Mouse (Mus musculus): ENCODE data around the gene Zdhhc8. TPM values are rescaled to one million over a fixed set of nuclear protein-coding genes. Genes with fewer than 3 reads are reported as not detected.
A peak's percentile ranks its signal among the peaks of the same experiment; 100 is the strongest.

The Zdhhc8 gene
- polyA plus RNA-seq, 1 experiment from 2014 or later: 17.3 TPM

DNA sequence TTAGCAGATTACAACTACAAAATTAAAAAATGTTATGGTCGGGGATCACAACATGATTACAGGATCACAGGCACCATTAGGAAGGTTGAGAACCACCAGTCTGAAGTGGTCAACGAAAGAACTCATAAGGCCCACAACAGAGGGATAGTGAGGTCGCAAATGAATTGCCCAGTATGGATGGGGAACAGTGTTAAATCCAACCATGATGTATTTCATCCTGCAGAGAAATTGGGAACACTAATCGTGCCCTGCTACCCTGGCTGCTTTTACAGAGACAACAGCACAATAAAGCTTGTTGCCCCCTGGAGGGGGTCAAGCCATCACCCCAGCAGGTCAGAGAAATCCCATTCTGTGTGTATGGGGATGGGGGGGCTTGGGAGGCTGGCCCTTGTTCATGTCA lies 15.3 kb upstream of the Zdhhc8 start:
- Histone ChIP-seq H3K4me1 (ENCODE audit: control insufficient read depth, insufficient read depth, low read length) (peaks cover 24% of the 10 kb centered on the region), H3K4me3 (ENCODE audit: low read depth, low read length) (peak overlapping the region; percentile 96), H3K4me2 (peak overlapping the region; percentile 91), H3K27me3 (ENCODE audit: control insufficient read depth, insufficient read depth, low read length) (no peaks in the 10 kb centered on the region), H3K27ac (ENCODE audit: low read depth, low read length) (no peak overlapping the region), H3K9me3 (replicated peaks; ENCODE audit: control insufficient read depth, low read length) (no peaks in the 10 kb centered on the region), H3K36me3 (ENCODE audit: control insufficient read depth, insufficient read depth, low read length) (peaks cover 37% of the 10 kb centered on the region), H3K9ac (ENCODE audit: low read depth, low read length) (peak overlapping the region; percentile 97)
- ATAC-seq (replicated peaks; ENCODE audit: insufficient number of reproducible peaks, low FRiP score, low TSS enrichment): no peak
- 61% methylated on average over 4 of the region's 4 CpGs for WGBS (ENCODE audit: insufficient replicate concordance)

DNA sequence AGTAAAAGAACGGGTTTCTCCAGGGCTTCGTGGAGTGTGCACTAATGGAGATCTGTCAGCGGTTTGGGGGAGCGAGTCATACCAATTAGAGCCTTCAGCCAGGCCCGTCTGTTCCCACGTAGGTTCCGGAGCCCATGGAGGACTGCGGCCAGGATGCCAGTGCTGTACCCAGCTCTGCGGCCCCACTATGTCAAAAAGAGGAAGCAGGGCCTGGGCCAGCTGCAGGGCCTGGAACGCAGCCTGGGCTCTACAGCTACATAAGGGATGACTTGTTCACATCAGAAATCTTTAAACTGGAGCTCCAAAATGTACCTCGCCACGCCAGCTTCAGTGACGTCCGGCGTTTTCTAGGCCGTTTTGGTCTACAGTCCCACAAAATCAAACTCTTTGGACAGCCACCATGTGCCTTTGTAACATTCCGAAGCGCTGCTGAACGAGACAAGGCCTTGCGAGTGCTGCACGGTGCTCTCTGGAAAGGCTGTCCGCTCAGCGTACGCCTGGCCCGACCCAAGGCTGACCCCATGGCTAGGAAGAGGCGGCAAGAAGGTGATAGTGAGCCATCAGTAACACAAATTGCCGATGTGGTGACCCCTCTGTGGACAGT lies 14.5 kb upstream of the Zdhhc8 start:
- peak; percentile 11; the same call in 1 of the 2 replicates for ATAC-seq (replicated peaks; ENCODE audit: insufficient number of reproducible peaks, low FRiP score, low TSS enrichment)
- Histone ChIP-seq H3K36me3 (ENCODE audit: control insufficient read depth, insufficient read depth, low read length) (peaks cover 42% of the 10 kb centered on the region), H3K27me3 (ENCODE audit: control insufficient read depth, insufficient read depth, low read length) (no peaks in the 10 kb centered on the region), H3K9me3 (replicated peaks; ENCODE audit: control insufficient read depth, low read length) (no peaks in the 10 kb centered on the region), H3K4me3 (ENCODE audit: low read depth, low read length) (peak overlapping the region; percentile 96), H3K9ac (ENCODE audit: low read depth, low read length) (peak overlapping the region; percentile 97), H3K27ac (ENCODE audit: low read depth, low read length) (peak overlapping the region; percentile 92), H3K4me1 (ENCODE audit: control insufficient read depth, insufficient read depth, low read length) (peaks cover 24% of the 10 kb centered on the region), H3K4me2 (peak overlapping the region; percentile 91)
- 3% methylated on average over 27 of the region's 27 CpGs for WGBS (ENCODE audit: insufficient replicate concordance)

GRCm38 (mm10) chr16:18248433-18249363 lies 13.8 kb upstream of the Zdhhc8 start, which contains the start of the genes Trmt2a and Ranbp1:
Gene Trmt2a (plus strand): TSS chr16:18248679.
Gene Ranbp1 (minus strand): TSS chr16:18248732.
- Histone ChIP-seq H3K4me1 (ENCODE audit: control insufficient read depth, insufficient read depth, low read length) (peaks cover 24% of the 10 kb centered on the region), H3K36me3 (ENCODE audit: control insufficient read depth, insufficient read depth, low read length) (peaks cover 42% of the 10 kb centered on the region), H3K27me3 (ENCODE audit: control insufficient read depth, insufficient read depth, low read length) (no peaks in the 10 kb centered on the region), H3K4me3 (ENCODE audit: low read depth, low read length) (peak within 1 kb of the TSS; percentile 96), H3K27ac (ENCODE audit: low read depth, low read length) (peak within 1 kb of the TSS; percentile 93), H3K4me2 (peak within 1 kb of the TSS; percentile 91), H3K9me3 (replicated peaks; ENCODE audit: control insufficient read depth, low read length) (no peaks in the 10 kb centered on the region), H3K9ac (ENCODE audit: low read depth, low read length) (peak within 1 kb of the TSS; percentile 97)
- under 1% methylated on average over 100 of the region's 102 CpGs for WGBS (ENCODE audit: insufficient replicate concordance)
- ATAC-seq (replicated peaks; ENCODE audit: insufficient number of reproducible peaks, low FRiP score, low TSS enrichment): peak; percentile 95

DNA sequence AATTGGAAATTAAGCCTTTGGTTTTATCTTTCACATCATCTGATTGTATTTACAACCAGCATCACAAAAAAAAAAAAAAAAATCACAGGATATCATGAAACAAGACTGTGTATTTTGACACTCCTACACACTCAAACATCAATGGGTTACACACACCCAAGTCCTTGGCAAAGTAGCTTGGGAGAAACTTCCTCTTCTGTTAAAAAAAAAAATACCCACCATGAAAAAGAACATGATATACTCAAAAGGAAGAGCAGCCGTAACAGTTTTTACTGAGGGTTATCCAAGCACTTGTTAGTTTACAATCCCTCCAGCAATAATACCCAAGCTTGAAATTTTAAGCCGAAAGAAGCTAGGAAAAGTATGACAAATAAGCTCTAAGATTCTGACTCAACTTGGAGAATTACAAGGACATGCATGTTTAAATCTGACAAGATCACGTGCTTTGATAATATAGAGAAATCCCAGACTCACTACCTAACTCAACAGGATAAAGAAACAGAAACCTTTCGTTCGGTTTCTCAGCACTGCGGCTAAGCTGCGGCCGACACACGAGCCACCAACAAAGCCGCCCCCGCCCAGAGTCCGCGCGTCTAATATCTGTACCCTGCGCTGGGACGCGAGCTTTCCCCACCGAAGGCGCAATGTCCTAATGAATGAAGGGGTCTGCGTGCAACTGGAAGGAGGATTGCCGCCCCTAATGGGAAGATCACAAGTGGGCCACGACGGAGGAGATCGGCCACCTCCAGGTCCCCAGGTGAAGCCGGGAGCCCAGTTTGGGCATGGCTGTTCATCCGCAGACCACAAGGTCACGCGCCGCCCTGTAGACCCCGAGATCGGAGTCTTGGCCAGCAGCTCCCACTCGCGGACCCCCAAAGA lies 12.8 kb upstream of the Zdhhc8 start:
- H3K36me3 ChIP-seq (ENCODE audit: control insufficient read depth, insufficient read depth, low read length): peaks cover 44% of the 10 kb centered on the region
- peak overlapping the region; percentile 96 for H3K4me3 ChIP-seq (ENCODE audit: low read depth, low read length)
- peak overlapping the region; percentile 93 for H3K27ac ChIP-seq (ENCODE audit: low read depth, low read length)
- under 1% methylated on average over 33 of the region's 33 CpGs for WGBS (ENCODE audit: insufficient replicate concordance)
- no peaks in the 10 kb centered on the region for H3K9me3 ChIP-seq (replicated peaks; ENCODE audit: control insufficient read depth, low read length)
- no peak for ATAC-seq (replicated peaks; ENCODE audit: insufficient number of reproducible peaks, low FRiP score, low TSS enrichment)
- H3K9ac ChIP-seq (ENCODE audit: low read depth, low read length): peak overlapping the region; percentile 97
- H3K4me1 ChIP-seq (ENCODE audit: control insufficient read depth, insufficient read depth, low read length): peaks cover 24% of the 10 kb centered on the region
- peak overlapping the region; percentile 91 for H3K4me2 ChIP-seq
- no peaks in the 10 kb centered on the region for H3K27me3 ChIP-seq (ENCODE audit: control insufficient read depth, insufficient read depth, low read length)

- no peak overlapping the region for H3K4me3 ChIP-seq (ENCODE audit: low read depth, low read length)
- H3K27me3 ChIP-seq (ENCODE audit: control insufficient read depth, insufficient read depth, low read length): no peaks in the 10 kb centered on the region
- no peak for ATAC-seq (replicated peaks; ENCODE audit: insufficient number of reproducible peaks, low FRiP score, low TSS enrichment)
- no peaks in the 10 kb centered on the region for H3K9me3 ChIP-seq (replicated peaks; ENCODE audit: control insufficient read depth, low read length)
- WGBS (ENCODE audit: insufficient replicate concordance): 88% methylated on average over 10 of the region's 10 CpGs
- H3K4me1 ChIP-seq (ENCODE audit: control insufficient read depth, insufficient read depth, low read length): peaks cover 2% of the 10 kb centered on the region
- no peak overlapping the region for H3K27ac ChIP-seq (ENCODE audit: low read depth, low read length)
- peaks cover 60% of the 10 kb centered on the region for H3K36me3 ChIP-seq (ENCODE audit: control insufficient read depth, insufficient read depth, low read length)
- H3K4me2 ChIP-seq: no peak overlapping the region
- H3K9ac ChIP-seq (ENCODE audit: low read depth, low read length): no peak overlapping the region
Observed at GRCm38 (mm10) chr16:18241581-18241980, 6.6 kb upstream of the Zdhhc8 start.

- H3K4me2 ChIP-seq: peak overlapping the region; percentile 79; the same call in 1 of the 2 replicates
- ATAC-seq (replicated peaks; ENCODE audit: insufficient number of reproducible peaks, low FRiP score, low TSS enrichment): no peak
Observed at GRCm38 (mm10) chr16:18236676-18237501, 2.0 kb upstream of the Zdhhc8 start.

GRCm38 (mm10) chr16:18235389-18236065 lies 591 bp upstream of the Zdhhc8 start:
- Histone ChIP-seq H3K4me3 (ENCODE audit: low read depth, low read length) (peak overlapping the region; percentile 75), H3K27ac (ENCODE audit: low read depth, low read length) (peak overlapping the region; percentile 85), H3K9me3 (replicated peaks; ENCODE audit: control insufficient read depth, low read length) (no peaks in the 10 kb centered on the region), H3K4me2 (peak overlapping the region; percentile 79), H3K4me1 (ENCODE audit: control insufficient read depth, insufficient read depth, low read length) (peaks cover 29% of the 10 kb centered on the region), H3K9ac (ENCODE audit: low read depth, low read length) (peak overlapping the region; percentile 85), H3K36me3 (ENCODE audit: control insufficient read depth, insufficient read depth, low read length) (peaks cover 10% of the 10 kb centered on the region), H3K27me3 (ENCODE audit: control insufficient read depth, insufficient read depth, low read length) (no peaks in the 10 kb centered on the region)
- ATAC-seq (replicated peaks; ENCODE audit: insufficient number of reproducible peaks, low FRiP score, low TSS enrichment): peak; percentile 41; the same call in 1 of the 2 replicates
- WGBS (ENCODE audit: insufficient replicate concordance): 4% methylated on average over 19 of the region's 19 CpGs

More at GRCm38 (mm10) chr16:18236676-18237501, 2.0 kb upstream of the Zdhhc8 start:
- 0 out of 2 replicates have a peak overlapping the region, but pooled peaks have one; percentile 75 for H3K4me3 ChIP-seq (ENCODE audit: low read depth, low read length)
- peaks cover 17% of the 10 kb centered on the region for H3K36me3 ChIP-seq (ENCODE audit: control insufficient read depth, insufficient read depth, low read length)
- no peak overlapping the region for H3K9ac ChIP-seq (ENCODE audit: low read depth, low read length)
- H3K27me3 ChIP-seq (ENCODE audit: control insufficient read depth, insufficient read depth, low read length): no peaks in the 10 kb centered on the region
- H3K4me1 ChIP-seq (ENCODE audit: control insufficient read depth, insufficient read depth, low read length): peaks cover 23% of the 10 kb centered on the region
- 71% methylated on average over 7 of the region's 7 CpGs for WGBS (ENCODE audit: insufficient replicate concordance)
- H3K9me3 ChIP-seq (replicated peaks; ENCODE audit: control insufficient read depth, low read length): no peaks in the 10 kb centered on the region
- no peak overlapping the region for H3K27ac ChIP-seq (ENCODE audit: low read depth, low read length)

Data from heart, embryonic 11.5 days (tissue).